14 mouse cellular contexts compared by ENCODE assay signal in genomic region chr1:90100360-90101232, GRCm38 (mm10). TPM values are rescaled to one million over a fixed set of nuclear protein-coding genes. Genes with fewer than 3 reads are reported as not detected.
DNase-seq lines count a peak whose midpoint lies in the region; ATAC-seq lines count a peak whose summit lies in the region.
"Had no signal": no experiment of that assay in that cellular context is flagged by ENCODE, and none has a peak within 500 bp of the region (broad histone marks: within the 10 kb centered on the region; RNA-seq: fewer than 3 reads in every experiment).

No protein-coding gene starts in this region.

- H3K9ac ChIP-seq in embryonic facial prominence, embryonic 12.5 days, result no peak overlapping the region
- H3K9ac ChIP-seq in limb, embryonic 13.5 days, result no peak overlapping the region
- H3K9ac ChIP-seq in stomach, embryonic 15.5 days, result no peak overlapping the region
- H3K9ac ChIP-seq: forebrain, embryonic 13.5 days; hindbrain, embryonic 13.5 days had no signal

- H3K9me3 ChIP-seq in embryonic facial prominence, embryonic 12.5 days, result no peaks in the 10 kb centered on the region
- H3K9me3 ChIP-seq in limb, embryonic 13.5 days, result no peaks in the 10 kb centered on the region
- H3K9me3 ChIP-seq in stomach, embryonic 15.5 days, result no peaks in the 10 kb centered on the region
- H3K9me3 ChIP-seq: forebrain, embryonic 13.5 days; heart, embryonic 10.5 days; hindbrain, embryonic 13.5 days had no signal

- peak overlapping the region; percentile 63 for H3K27ac ChIP-seq in embryonic facial prominence, embryonic 12.5 days
- H3K27ac ChIP-seq in limb, embryonic 13.5 days, result peak overlapping the region; percentile 44; the same call in 1 of the 2 replicates
- H3K27ac ChIP-seq in stomach, embryonic 15.5 days, result peak overlapping the region; percentile 31; the same call in 1 of the 2 replicates
- H3K27ac ChIP-seq: forebrain, embryonic 13.5 days; heart, embryonic 10.5 days; hindbrain, embryonic 13.5 days had no signal

- 62% methylated on average over 10 of the region's 10 CpGs for WGBS in embryonic facial prominence, embryonic 12.5 days
- 56% methylated on average over 10 of the region's 10 CpGs for WGBS in limb, embryonic 13.5 days
- 48% methylated on average over 10 of the region's 10 CpGs for WGBS in stomach, embryonic 15.5 days

- ATAC-seq in embryonic facial prominence, embryonic 12.5 days (ENCODE audit: insufficient number of reproducible peaks, insufficient read depth, low FRiP score, low TSS enrichment), result peak; percentile 52; the same call in 1 of the 2 replicates
- ATAC-seq in limb, embryonic 13.5 days (ENCODE audit: low FRiP score, low read depth), result peak; percentile 57; the same call in 1 of the 2 replicates
- ATAC-seq in stomach, embryonic 15.5 days (ENCODE audit: insufficient read depth, low FRiP score, low read depth), result peak; percentile 73; the same call in 1 of the 2 replicates
- ATAC-seq: activated CD4-positive, CD25-positive, alpha-beta regulatory T cell, adult 4 months; forebrain, embryonic 13.5 days had no signal

- no peaks in the 10 kb centered on the region for H3K4me1 ChIP-seq in embryonic facial prominence, embryonic 12.5 days
- H3K4me1 ChIP-seq in limb, embryonic 13.5 days, result peaks cover 3% of the 10 kb centered on the region; the same call in 1 of the 2 replicates
- H3K4me1 ChIP-seq in stomach, embryonic 15.5 days, result peaks cover 10% of the 10 kb centered on the region; the same call in 1 of the 2 replicates
- H3K4me1 ChIP-seq: forebrain, embryonic 13.5 days; heart, embryonic 10.5 days; hindbrain, embryonic 13.5 days had no signal

- H3K27me3 ChIP-seq in embryonic facial prominence, embryonic 12.5 days, result no peaks in the 10 kb centered on the region
- 0 out of 2 replicates have a peak, but pooled peaks cover 3% of the 10 kb centered on the region for H3K27me3 ChIP-seq in limb, embryonic 13.5 days
- no peaks in the 10 kb centered on the region for H3K27me3 ChIP-seq in stomach, embryonic 15.5 days (replicated peaks)
- H3K27me3 ChIP-seq: forebrain, embryonic 13.5 days; hindbrain, embryonic 13.5 days had no signal

- H3K4me3 ChIP-seq in embryonic facial prominence, embryonic 12.5 days, result no peak overlapping the region
- H3K4me3 ChIP-seq in limb, embryonic 13.5 days, result no peak overlapping the region
- no peak overlapping the region for H3K4me3 ChIP-seq in stomach, embryonic 15.5 days (replicated peaks)
- H3K4me3 ChIP-seq: forebrain, embryonic 13.5 days; heart, embryonic 10.5 days; hindbrain, embryonic 13.5 days had no signal

- H3K4me2 ChIP-seq in embryonic facial prominence, embryonic 12.5 days (replicated peaks), result no peak overlapping the region
- no peak overlapping the region for H3K4me2 ChIP-seq in limb, embryonic 13.5 days (replicated peaks)
- no peak overlapping the region for H3K4me2 ChIP-seq in stomach, embryonic 15.5 days
- H3K4me2 ChIP-seq: forebrain, embryonic 13.5 days; hindbrain, embryonic 13.5 days had no signal

- peak; percentile 57 for DNase-seq in kidney, postnatal 10 days
- DNase-seq in kidney, adult 9 months, result no peak
- DNase-seq in frontal cortex, postnatal 36 days (ENCODE audit: low spot score in 2 of 2), result no peak
- no peak for DNase-seq in ovary, adult 18-20 months (ENCODE audit: low spot score)
- DNase-seq in embryo, embryonic 10.5 days (ENCODE audit: low spot score), result no peak
- DNase-seq: right cerebral cortex, adult 18-20 months; thymus, postnatal 36 days had no signal

- H3K36me3 ChIP-seq in embryonic facial prominence, embryonic 12.5 days, result no peaks in the 10 kb centered on the region
- H3K36me3 ChIP-seq in limb, embryonic 13.5 days, result no peaks in the 10 kb centered on the region
- H3K36me3 ChIP-seq in stomach, embryonic 15.5 days, result no peaks in the 10 kb centered on the region
- H3K36me3 ChIP-seq: heart, embryonic 10.5 days; hindbrain, embryonic 13.5 days had no signal

RNA-seq across cellular contexts. Expression of gene Iqca, which starts 52.6 kb away (rescaled TPM):
- polyA plus RNA-seq in embryonic facial prominence, embryonic 12.5 days (2016; fragmentation: Nextera tagmentation; extraction: Ambion mirVana), result 0.17 and 0.51 TPM in 2 replicates
- polyA plus RNA-seq in limb, embryonic 13.5 days (2015; fragmentation: Nextera tagmentation; extraction: Ambion mirVana), result 0.10 and 0.47 TPM in 2 replicates
- polyA plus RNA-seq in stomach, embryonic 15.5 days (2015; fragmentation: Nextera tagmentation; extraction: Ambion mirVana), result 0.14 TPM in 1 of 2 replicates, not detected in the other
- polyA plus RNA-seq: activated CD4-positive, CD25-positive, alpha-beta regulatory T cell, adult 4 months had no signal
